Mouse (Mus musculus) spleen, adult 2 months (tissue): ENCODE data around the gene Mrnip.

Experiments used
- CTCF ChIP-seq: fragments of 200-500 bp; IDR thresholded peaks from 2 replicates; pipeline ENCODE4 v1.5.1; 2011; ENCODE audit warnings: mild to moderate bottlenecking, inconsistent platforms; ENCODE audit not compliant: insufficient read depth, insufficient read length, insufficient replicate concordance; ENCODE audit errors: extremely low read depth
- POLR2A ChIP-seq: fragments of 200-500 bp; IDR thresholded peaks from 2 replicates; pipeline ENCODE4 v1.6.1; 2011; ENCODE audit warnings: low read depth, low read length, inconsistent platforms

DNA sequence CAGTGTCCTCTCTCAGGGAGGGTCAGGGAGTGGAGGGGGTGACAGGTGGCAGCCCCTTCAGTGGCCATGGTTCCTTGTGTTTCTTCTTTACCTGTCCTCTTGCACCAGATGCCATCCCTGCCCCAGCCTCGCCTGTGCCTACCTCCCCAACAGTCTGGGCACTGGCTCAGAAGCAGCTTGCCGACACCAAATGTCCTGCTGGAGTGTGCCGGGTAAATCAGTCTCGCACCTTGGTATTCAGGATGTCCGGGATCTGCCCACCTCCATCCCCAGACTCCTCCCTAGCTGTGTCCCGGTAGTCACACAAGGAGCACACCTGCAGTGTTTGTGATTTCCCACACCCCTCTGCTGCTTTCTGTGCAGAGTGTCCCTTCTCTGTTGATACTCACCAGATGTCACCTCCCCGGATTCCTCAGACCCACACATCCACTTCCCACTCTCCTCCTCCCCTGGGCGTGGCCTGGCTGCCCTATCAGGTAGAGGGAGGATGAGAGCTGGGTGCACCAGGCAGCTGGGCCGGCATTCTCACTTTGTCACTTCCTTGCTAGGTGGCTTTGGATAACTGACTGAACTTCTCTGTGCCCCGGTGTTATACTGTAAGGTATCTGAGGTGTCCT, 35.9 kb upstream of the Mrnip start:
- no peak for TF ChIP-seq POLR2A
- TF ChIP-seq CTCF, result no peak
